Mouse (Mus musculus): ENCODE data around the gene Zmym4. TPM values are rescaled to one million over a fixed set of nuclear protein-coding genes. Genes with fewer than 3 reads are reported as not detected.

Gene Zmym4
- polyA plus RNA-seq, 1 experiment from 2014 or later, result 21.8 TPM

DNA sequence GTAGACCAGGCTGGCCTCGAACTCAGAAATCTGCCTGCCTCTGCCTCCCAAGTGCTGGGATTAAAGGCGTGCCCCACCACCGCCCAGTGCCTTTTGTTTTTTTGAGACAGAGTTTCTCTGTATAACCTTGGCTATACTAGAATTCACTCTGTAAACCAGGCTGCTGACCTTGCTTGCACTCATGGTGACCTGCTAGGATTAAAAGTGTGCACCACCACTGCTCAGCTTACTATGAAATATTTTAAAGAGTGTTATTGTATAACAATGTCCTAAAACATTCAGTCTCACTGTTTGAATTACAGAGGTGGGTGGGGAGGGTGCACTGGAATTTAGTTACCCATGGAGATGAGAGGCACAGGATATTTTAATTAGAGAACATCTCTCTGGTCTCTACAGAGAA is 25.1 kb downstream of the Zmym4 start:
- no peak overlapping the region for H3K4me3 ChIP-seq (ENCODE audit: low read depth, low read length)
- no peaks in the 10 kb centered on the region for H3K4me1 ChIP-seq (ENCODE audit: insufficient read depth)
- H3K9ac ChIP-seq, result no peak overlapping the region
- no peak overlapping the region for H3K27ac ChIP-seq (ENCODE audit: low read depth)
- ATAC-seq (ENCODE audit: insufficient read depth), result no peak
- WGBS, result 91% methylated on average over 3 of the region's 3 CpGs
- no peaks in the 10 kb centered on the region for H3K9me3 ChIP-seq (ENCODE audit: low read depth, low read length)
- DNase-seq, result no peak
- no peak overlapping the region for H3K4me2 ChIP-seq
- TF ChIP-seq CTCF (IDR thresholded peaks at IDR 0.05; ENCODE audit: low read depth), result no peak
- no peaks in the 10 kb centered on the region for H3K27me3 ChIP-seq (ENCODE audit: insufficient read depth, low read length)
- H3K36me3 ChIP-seq (ENCODE audit: insufficient read depth), result peaks cover 25% of the 10 kb centered on the region

DNA sequence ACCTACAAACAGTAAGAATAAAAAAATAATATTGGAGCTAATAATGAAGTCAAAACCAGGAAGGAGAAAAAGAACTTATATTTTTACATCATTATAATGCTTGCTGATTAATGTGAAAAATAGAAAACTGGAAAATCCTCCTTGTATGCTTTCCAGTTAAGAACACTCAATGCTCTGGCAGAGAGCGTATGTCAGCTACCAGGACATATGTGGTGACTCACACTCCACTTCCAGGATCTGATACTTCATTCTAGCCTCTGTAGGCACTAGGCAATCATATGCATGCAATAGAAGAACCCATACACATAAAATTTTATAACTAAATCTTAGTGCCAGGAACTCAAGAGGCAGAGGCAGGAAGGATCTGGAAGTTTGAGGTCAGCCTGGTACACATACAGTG is 40.2 kb downstream of the Zmym4 start:
- no peak for TF ChIP-seq CTCF (IDR thresholded peaks at IDR 0.05; ENCODE audit: low read depth)
- 82% methylated on average over 1 of the region's 1 CpGs for WGBS

DNA sequence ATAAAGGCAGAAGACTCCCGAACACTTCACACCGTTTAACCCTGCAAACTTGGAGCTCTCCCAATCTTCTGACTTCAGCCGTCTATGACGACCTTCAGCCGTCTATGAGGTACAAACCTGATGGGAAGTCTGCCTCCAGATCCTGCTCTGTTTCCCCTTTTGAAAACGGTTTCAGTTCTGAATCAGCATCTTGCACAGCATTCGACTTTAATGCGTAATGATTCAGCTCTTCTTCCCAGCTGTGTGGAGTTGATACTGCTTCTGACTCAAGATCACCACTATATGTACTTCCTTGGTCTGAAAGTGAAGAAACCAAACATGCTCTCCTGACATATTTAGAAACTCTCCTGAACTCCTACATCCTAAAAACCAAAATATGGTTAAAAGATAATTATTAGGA is 78.1 kb downstream of the Zmym4 start:
- DNase-seq (peak; percentile 9), ATAC-seq (ENCODE audit: insufficient read depth) (no peak)
- no peak for TF ChIP-seq CTCF (IDR thresholded peaks at IDR 0.05; ENCODE audit: low read depth)
- no peaks in the 10 kb centered on the region for H3K9me3 ChIP-seq (ENCODE audit: low read depth, low read length)
- H3K36me3 ChIP-seq (ENCODE audit: insufficient read depth), result peaks cover 66% of the 10 kb centered on the region
- H3K4me3 ChIP-seq (ENCODE audit: low read depth, low read length), result no peak overlapping the region
- H3K9ac ChIP-seq, result no peak overlapping the region
- no peaks in the 10 kb centered on the region for H3K27me3 ChIP-seq (ENCODE audit: insufficient read depth, low read length)
- 82% methylated on average over 8 of the region's 8 CpGs for WGBS
- H3K4me1 ChIP-seq (ENCODE audit: insufficient read depth), result no peaks in the 10 kb centered on the region
- no peak overlapping the region for H3K27ac ChIP-seq (ENCODE audit: low read depth)
- no peak overlapping the region for H3K4me2 ChIP-seq

More for the DNA sequence above, 40.2 kb downstream of the Zmym4 start:
- H3K4me3 ChIP-seq (ENCODE audit: low read depth, low read length), result no peak overlapping the region
- no peak overlapping the region for H3K9ac ChIP-seq
- H3K27ac ChIP-seq (ENCODE audit: low read depth), result no peak overlapping the region
- H3K36me3 ChIP-seq (ENCODE audit: insufficient read depth), result peaks cover 9% of the 10 kb centered on the region
- H3K4me1 ChIP-seq (ENCODE audit: insufficient read depth), result no peaks in the 10 kb centered on the region
- H3K27me3 ChIP-seq (ENCODE audit: insufficient read depth, low read length), result no peaks in the 10 kb centered on the region
- no peaks in the 10 kb centered on the region for H3K9me3 ChIP-seq (ENCODE audit: low read depth, low read length)
- ATAC-seq (ENCODE audit: insufficient read depth), result no peak
- H3K4me2 ChIP-seq, result no peak overlapping the region
- DNase-seq, result no peak

DNA sequence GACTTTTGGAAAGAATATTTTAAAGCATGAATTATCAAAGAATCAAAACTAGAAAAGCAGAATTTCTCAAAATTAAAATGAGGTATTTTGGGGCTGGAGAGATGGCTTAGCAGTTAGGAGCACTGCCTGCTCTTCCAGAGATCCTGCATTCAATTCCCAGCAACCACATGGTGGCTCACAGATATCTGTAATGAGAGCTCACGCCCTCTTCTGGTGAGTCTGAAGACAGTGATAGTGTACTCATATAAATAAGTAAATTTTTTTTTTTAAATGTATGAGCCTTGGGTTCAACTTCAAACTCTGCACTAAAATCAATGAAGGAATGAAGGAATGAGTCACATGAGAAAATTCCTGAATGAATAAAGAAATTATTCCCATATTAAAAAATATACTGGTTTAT is 82.0 kb downstream of the Zmym4 start:
- WGBS, result 64% methylated on average over 1 of the region's 1 CpGs

DNA sequence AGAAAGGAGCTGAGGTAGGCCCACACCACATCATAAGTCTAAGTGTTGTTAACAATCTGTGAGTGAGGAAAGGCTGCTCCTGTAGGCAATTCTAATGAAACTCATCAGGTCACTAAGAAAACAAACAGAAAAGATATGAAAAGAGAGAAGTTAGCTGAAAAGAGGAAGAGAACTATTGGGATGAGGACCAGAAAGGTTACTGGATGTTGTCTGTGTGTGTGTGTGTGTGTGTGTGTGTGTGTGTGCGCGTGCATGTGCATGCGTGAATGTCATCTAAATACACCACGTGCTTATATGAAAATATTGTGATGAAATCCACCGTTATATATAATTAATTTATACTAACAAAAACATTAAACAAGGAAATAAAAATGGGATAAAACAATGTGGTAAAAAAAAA is 84.3 kb downstream of the Zmym4 start:
- no peak overlapping the region for H3K9ac ChIP-seq
- no peak for ATAC-seq (ENCODE audit: insufficient read depth)
- H3K27me3 ChIP-seq (ENCODE audit: insufficient read depth, low read length), result no peaks in the 10 kb centered on the region
- H3K27ac ChIP-seq (ENCODE audit: low read depth), result no peak overlapping the region
- H3K36me3 ChIP-seq (ENCODE audit: insufficient read depth), result peaks cover 63% of the 10 kb centered on the region
- H3K9me3 ChIP-seq (ENCODE audit: low read depth, low read length), result no peaks in the 10 kb centered on the region
- no peak overlapping the region for H3K4me2 ChIP-seq
- no peaks in the 10 kb centered on the region for H3K4me1 ChIP-seq (ENCODE audit: insufficient read depth)
- no peak overlapping the region for H3K4me3 ChIP-seq (ENCODE audit: low read depth, low read length)
- 95% methylated on average over 5 of the region's 5 CpGs for WGBS
- no peak for TF ChIP-seq CTCF (IDR thresholded peaks at IDR 0.05; ENCODE audit: low read depth)
- no peak for DNase-seq

More for the DNA sequence above, 82.0 kb downstream of the Zmym4 start:
- no peaks in the 10 kb centered on the region for H3K4me1 ChIP-seq (ENCODE audit: insufficient read depth)
- no peak for ATAC-seq (ENCODE audit: insufficient read depth)
- no peak overlapping the region for H3K4me2 ChIP-seq
- H3K4me3 ChIP-seq (ENCODE audit: low read depth, low read length), result no peak overlapping the region
- DNase-seq, result peak; percentile 34
- no peaks in the 10 kb centered on the region for H3K27me3 ChIP-seq (ENCODE audit: insufficient read depth, low read length)
- no peak overlapping the region for H3K27ac ChIP-seq (ENCODE audit: low read depth)
- no peaks in the 10 kb centered on the region for H3K9me3 ChIP-seq (ENCODE audit: low read depth, low read length)
- H3K36me3 ChIP-seq (ENCODE audit: insufficient read depth), result peaks cover 62% of the 10 kb centered on the region
- TF ChIP-seq CTCF (IDR thresholded peaks at IDR 0.05; ENCODE audit: low read depth), result peak; percentile 22; the same call in 1 of the 2 replicates
- no peak overlapping the region for H3K9ac ChIP-seq

DNA sequence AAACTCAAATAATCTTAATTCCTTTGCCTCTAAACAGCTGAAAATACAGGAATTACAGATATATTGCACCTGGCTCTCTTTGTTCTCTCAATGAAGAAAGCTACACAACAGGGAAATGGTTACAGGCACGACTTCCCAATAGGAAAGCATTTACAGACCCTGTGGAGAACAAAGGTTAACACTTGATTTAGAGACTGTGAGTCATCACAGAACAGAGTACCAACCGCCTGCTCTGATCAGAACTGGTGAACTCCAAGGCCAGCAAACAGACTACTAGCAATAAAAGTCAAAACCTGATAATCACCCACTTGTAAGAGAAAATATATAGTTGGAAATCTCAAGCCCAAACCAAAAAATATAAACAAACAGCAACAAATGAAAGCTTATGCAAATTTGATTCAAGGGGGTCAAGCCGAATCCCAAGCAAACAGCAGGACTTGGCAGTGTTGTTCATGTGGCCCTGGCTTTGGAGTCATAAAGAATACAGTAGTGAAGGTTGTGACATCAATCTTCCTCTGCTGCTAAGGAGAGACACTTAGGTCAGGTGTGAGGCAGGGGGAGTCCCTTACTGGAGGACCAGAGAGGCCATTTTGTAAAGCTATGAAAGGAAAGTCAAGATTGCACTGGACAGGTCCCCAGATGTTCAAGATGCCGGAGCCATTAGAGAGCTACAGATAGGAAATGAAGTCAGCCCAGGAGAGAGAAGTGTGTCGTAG is 88.2 kb downstream of the Zmym4 start:
- Histone ChIP-seq H3K9me3 (ENCODE audit: low read depth, low read length) (no peaks in the 10 kb centered on the region), H3K27ac (ENCODE audit: low read depth) (no peak overlapping the region), H3K36me3 (ENCODE audit: insufficient read depth) (peaks cover 67% of the 10 kb centered on the region), H3K4me3 (ENCODE audit: low read depth, low read length) (no peak overlapping the region), H3K9ac (no peak overlapping the region), H3K4me1 (ENCODE audit: insufficient read depth) (no peaks in the 10 kb centered on the region), H3K4me2 (no peak overlapping the region), H3K27me3 (ENCODE audit: insufficient read depth, low read length) (no peaks in the 10 kb centered on the region)
- TF ChIP-seq CTCF (IDR thresholded peaks at IDR 0.05; ENCODE audit: low read depth), result no peak
- ATAC-seq (ENCODE audit: insufficient read depth), result no peak
- WGBS, result 81% methylated on average over 5 of the region's 5 CpGs
- DNase-seq, result no peak

DNA sequence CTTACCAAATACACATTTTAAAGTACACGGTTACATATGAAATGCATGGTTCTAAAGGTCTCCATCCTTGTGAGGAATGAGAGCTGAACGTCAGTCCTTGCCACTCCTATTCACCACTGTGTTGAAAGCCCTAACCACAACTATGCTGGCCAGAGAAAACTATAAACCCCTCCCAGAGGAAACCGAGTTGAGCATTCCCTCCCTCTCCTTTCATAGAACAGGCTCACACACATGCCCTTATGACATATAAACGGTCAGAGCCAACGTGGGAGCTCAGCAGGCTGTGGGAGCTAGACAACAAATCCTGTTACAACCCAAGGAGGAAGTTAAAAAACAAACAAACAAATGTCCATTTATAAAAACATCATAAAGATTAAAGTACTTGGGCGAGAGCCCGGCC is 95.2 kb downstream of the Zmym4 start:
- H3K9ac ChIP-seq, result no peak overlapping the region
- H3K27me3 ChIP-seq (ENCODE audit: insufficient read depth, low read length), result no peaks in the 10 kb centered on the region
- no peak overlapping the region for H3K4me2 ChIP-seq
- no peak overlapping the region for H3K4me3 ChIP-seq (ENCODE audit: low read depth, low read length)
- no peaks in the 10 kb centered on the region for H3K9me3 ChIP-seq (ENCODE audit: low read depth, low read length)
- 57% methylated on average over 7 of the region's 7 CpGs for WGBS
- no peak for TF ChIP-seq CTCF (IDR thresholded peaks at IDR 0.05; ENCODE audit: low read depth)
- peak; percentile 6 for DNase-seq
- peaks cover 47% of the 10 kb centered on the region for H3K36me3 ChIP-seq (ENCODE audit: insufficient read depth)
- no peak for ATAC-seq (ENCODE audit: insufficient read depth)
- H3K27ac ChIP-seq (ENCODE audit: low read depth), result no peak overlapping the region
- H3K4me1 ChIP-seq (ENCODE audit: insufficient read depth), result no peaks in the 10 kb centered on the region
